Mouse (Mus musculus) intestine, embryonic 14.5 days (tissue): ENCODE measurements around the gene Pacrg. TPM values are rescaled to one million over a fixed set of nuclear protein-coding genes. Genes with fewer than 3 reads are reported as not detected.

Experiments used
- ATAC-seq: fragments of 200-750 bp; cut with Nextera tagmentation; replicated peaks from 2 replicates; pipeline ENCODE4 v1.8.0; 2017; ENCODE audit warnings: low read depth, moderate number of reproducible peaks, moderate TSS enrichment, moderate library complexity; ENCODE audit not compliant: low FRiP score, low TSS enrichment
- DNase-seq: peaks from one replicate; pipeline ENCODE4 v3.0.0-alpha.2; 2018; ENCODE audit warnings: low spot score
- H3K27ac ChIP-seq: fragments of 300-500 bp; sonication (generic); 2 replicates; pipeline ENCODE4 v1.5.1; 2014; ENCODE audit warnings: low read depth, mild to moderate bottlenecking, control low read depth
- H3K27me3 ChIP-seq: fragments of 300-500 bp; sonication (generic); replicated peaks from 2 replicates; pipeline ENCODE4 v1.6.1; 2014; ENCODE audit warnings: low read length, control low read depth; ENCODE audit not compliant: control insufficient read depth, insufficient read depth
- H3K36me3 ChIP-seq: fragments of 300-500 bp; sonication (generic); 2 replicates; pipeline ENCODE4 v1.6.1; 2014; ENCODE audit warnings: low read length, control low read depth; ENCODE audit not compliant: control insufficient read depth, insufficient read depth
- H3K4me1 ChIP-seq: fragments of 300-500 bp; sonication (generic); replicated peaks from 2 replicates; pipeline ENCODE4 v1.6.1; 2014; ENCODE audit warnings: low read length, control low read depth, mixed read lengths; ENCODE audit not compliant: control insufficient read depth, insufficient read depth
- H3K4me2 ChIP-seq: fragments of 300-500 bp; sonication (generic); 2 replicates; pipeline ENCODE4 v1.6.1; 2014; ENCODE audit warnings: low read length
- H3K4me3 ChIP-seq: fragments of 300-500 bp; sonication (generic); 2 replicates; pipeline ENCODE4 v1.5.1; 2014; ENCODE audit warnings: low read depth, low read length, control low read depth, mixed read lengths
- H3K9ac ChIP-seq: fragments of 300-500 bp; sonication (generic); 2 replicates; pipeline ENCODE4 v1.6.1; 2014; ENCODE audit warnings: mild to moderate bottlenecking, low read length
- H3K9me3 ChIP-seq: fragments of 300-500 bp; sonication (generic); 2 replicates; pipeline ENCODE4 v1.6.1; 2016; ENCODE audit warnings: low read length, control low read depth; ENCODE audit not compliant: control insufficient read depth
- WGBS: fragments of 180-500 bp; shearing (Covaris S2); extraction: QIAGEN DNeasy Blood & Tissue Kit; methylation state at CpG from one replicate; pipeline ENCODE4 v1.1.7; 2014; 5-methylcytosine and 5-hydroxymethylcytosine counted together
- polyA plus RNA-seq: library from polyadenylated mRNA; unstranded; fragments of >200 nt; fragmentation: Nextera tagmentation; extraction: Ambion mirVana; gene quantifications from 2 replicates; pipeline ENCODE4 v1.2.1, GENCODE M21; 2014

The Pacrg gene
- polyA plus RNA-seq, 1 experiment from 2014 or later = 1.1 TPM

GRCm38 (mm10) chr17:10608146-10608545 is 232.0 kb downstream of the Pacrg start:
- DNase-seq (no peak), ATAC-seq (no peak)
- Histone ChIP-seq H3K36me3 (no peaks in the 10 kb centered on the region), H3K4me2 (no peak overlapping the region), H3K4me1 (no peaks in the 10 kb centered on the region), H3K27ac (no peak overlapping the region), H3K9me3 (no peaks in the 10 kb centered on the region), H3K27me3 (no peaks in the 10 kb centered on the region), H3K9ac (no peak overlapping the region), H3K4me3 (no peak overlapping the region)
- 77% methylated on average over 4 of the region's 4 CpGs for WGBS

GRCm38 (mm10) chr17:10606090-10606489 is 234.0 kb downstream of the Pacrg start:
- H3K9me3 ChIP-seq = no peaks in the 10 kb centered on the region
- no peak overlapping the region for H3K27ac ChIP-seq
- WGBS = 35% methylated on average over 3 of the region's 3 CpGs
- DNase-seq (no peak), ATAC-seq (no peak)
- H3K27me3 ChIP-seq = no peaks in the 10 kb centered on the region
- no peak overlapping the region for H3K4me2 ChIP-seq
- no peak overlapping the region for H3K4me3 ChIP-seq
- no peaks in the 10 kb centered on the region for H3K36me3 ChIP-seq
- no peak overlapping the region for H3K9ac ChIP-seq
- no peaks in the 10 kb centered on the region for H3K4me1 ChIP-seq

- H3K27me3 ChIP-seq = no peaks in the 10 kb centered on the region
- 92% methylated on average over 4 of the region's 4 CpGs for WGBS
- H3K4me2 ChIP-seq = no peak overlapping the region
- no peaks in the 10 kb centered on the region for H3K9me3 ChIP-seq
- no peaks in the 10 kb centered on the region for H3K4me1 ChIP-seq
- no peak overlapping the region for H3K4me3 ChIP-seq
- no peak overlapping the region for H3K27ac ChIP-seq
- no peak overlapping the region for H3K9ac ChIP-seq
- DNase-seq = no peak
- no peak for ATAC-seq
- H3K36me3 ChIP-seq = no peaks in the 10 kb centered on the region
These were observed 242.4 kb downstream of the Pacrg start for GRCm38 (mm10) chr17:10597741-10598140.

- H3K9me3 ChIP-seq = no peaks in the 10 kb centered on the region
- no peak overlapping the region for H3K4me3 ChIP-seq
- ATAC-seq = no peak
- 47% methylated on average over 7 of the region's 7 CpGs for WGBS
- H3K27ac ChIP-seq = no peak overlapping the region
- no peaks in the 10 kb centered on the region; the same call in 1 of the 2 replicates for H3K4me1 ChIP-seq
- H3K27me3 ChIP-seq = no peaks in the 10 kb centered on the region
- DNase-seq = no peak
- no peaks in the 10 kb centered on the region for H3K36me3 ChIP-seq
- H3K4me2 ChIP-seq = no peak overlapping the region
- no peak overlapping the region for H3K9ac ChIP-seq
These were observed 250.5 kb downstream of the Pacrg start for GRCm38 (mm10) chr17:10589604-10590003.

- Histone ChIP-seq H3K4me1 (no peaks in the 10 kb centered on the region; the same call in 1 of the 2 replicates), H3K9ac (no peak overlapping the region), H3K9me3 (no peaks in the 10 kb centered on the region), H3K4me2 (no peak overlapping the region), H3K27me3 (no peaks in the 10 kb centered on the region), H3K27ac (no peak overlapping the region), H3K4me3 (no peak overlapping the region), H3K36me3 (no peaks in the 10 kb centered on the region)
- DNase-seq = no peak
- no peak for ATAC-seq
- WGBS = 77% methylated on average over 7 of the region's 7 CpGs
These were observed 251.2 kb downstream of the Pacrg start for GRCm38 (mm10) chr17:10588922-10589400.

GRCm38 (mm10) chr17:10583301-10583700 is 256.8 kb downstream of the Pacrg start:
- ATAC-seq (no peak), DNase-seq (no peak)
- Histone ChIP-seq H3K9ac (no peak overlapping the region), H3K4me2 (no peak overlapping the region), H3K27me3 (no peaks in the 10 kb centered on the region), H3K9me3 (no peaks in the 10 kb centered on the region), H3K36me3 (no peaks in the 10 kb centered on the region), H3K27ac (no peak overlapping the region), H3K4me1 (no peaks in the 10 kb centered on the region), H3K4me3 (no peak overlapping the region)
- 70% methylated on average over 3 of the region's 3 CpGs for WGBS

- Histone ChIP-seq H3K4me2 (no peak overlapping the region), H3K4me3 (no peak overlapping the region), H3K9ac (no peak overlapping the region), H3K27ac (no peak overlapping the region), H3K27me3 (no peaks in the 10 kb centered on the region), H3K36me3 (no peaks in the 10 kb centered on the region), H3K9me3 (no peaks in the 10 kb centered on the region), H3K4me1 (no peaks in the 10 kb centered on the region)
- no peak for ATAC-seq
- DNase-seq = no peak
- WGBS = 81% methylated on average over 7 of the region's 7 CpGs
These were observed 264.8 kb downstream of the Pacrg start for GRCm38 (mm10) chr17:10575306-10575705.

GRCm38 (mm10) chr17:10572436-10572835 is 267.7 kb downstream of the Pacrg start:
- Histone ChIP-seq H3K4me3 (no peak overlapping the region), H3K4me1 (no peaks in the 10 kb centered on the region), H3K36me3 (no peaks in the 10 kb centered on the region), H3K27me3 (no peaks in the 10 kb centered on the region), H3K9me3 (no peaks in the 10 kb centered on the region), H3K4me2 (no peak overlapping the region), H3K9ac (no peak overlapping the region), H3K27ac (no peak overlapping the region)
- 87% methylated on average over 4 of the region's 4 CpGs for WGBS
- DNase-seq = no peak
- ATAC-seq = no peak

GRCm38 (mm10) chr17:10569270-10569669 is 270.8 kb downstream of the Pacrg start:
- no peak overlapping the region for H3K4me2 ChIP-seq
- H3K9me3 ChIP-seq = no peaks in the 10 kb centered on the region
- DNase-seq (no peak), ATAC-seq (no peak)
- no peaks in the 10 kb centered on the region for H3K36me3 ChIP-seq
- H3K9ac ChIP-seq = no peak overlapping the region
- H3K27ac ChIP-seq = no peak overlapping the region
- H3K4me1 ChIP-seq = no peaks in the 10 kb centered on the region
- 78% methylated on average over 10 of the region's 10 CpGs for WGBS
- no peaks in the 10 kb centered on the region for H3K27me3 ChIP-seq
- no peak overlapping the region for H3K4me3 ChIP-seq
